Mouse (Mus musculus) CH12.LX (cell line): ENCODE results near the gene Ppfibp2. TPM values are rescaled to one million over a fixed set of nuclear protein-coding genes. Genes with fewer than 3 reads are reported as not detected.

Experiments
- DNase-seq: peaks from one replicate; pipeline ENCODE4 v3.0.0-alpha.2; 2013; ENCODE audit errors: extremely low read depth
- H3K27ac ChIP-seq: 2 replicates; pipeline ENCODE4 v1.5.1; 2012; ENCODE audit warnings: low read depth, mild to moderate bottlenecking, control low read depth, moderate library complexity; ENCODE audit not compliant: insufficient read depth
- H3K27me3 ChIP-seq: replicated peaks from 2 replicates; pipeline ENCODE3; 2012; ENCODE audit warnings: inconsistent platforms
- H3K36me3 ChIP-seq, 2 experiments: replicated peaks in 1 of 2; 2 replicates each; pipeline versions ENCODE3 to v1.6.1; 2012; ENCODE audit warnings: inconsistent platforms in 1 of 2, low read length in 1 of 2, mild to moderate bottlenecking in 1 of 2, mixed read lengths in 1 of 2, moderate library complexity in 1 of 2; ENCODE audit not compliant: control insufficient read depth in 1 of 2, insufficient read depth in 1 of 2
- H3K4me1 ChIP-seq, 2 experiments: 2 replicates each; pipeline ENCODE4 v1.6.1; 2012; ENCODE audit warnings: inconsistent platforms in 1 of 2, moderate library complexity in 1 of 2; ENCODE audit not compliant: insufficient read depth in 2 of 2, control insufficient read depth in 1 of 2
- H3K4me2 ChIP-seq: 2 replicates; pipeline ENCODE4 v1.6.1; 2012; ENCODE audit warnings: low read depth, mild to moderate bottlenecking, control low read depth; ENCODE audit not compliant: poor library complexity, insufficient read depth, severe bottlenecking
- H3K4me3 ChIP-seq, 3 experiments: fragments of 150-350 bp in 1 of 3; sonication (generic) in 1 of 3; replicated peaks in 1 of 3; 2 replicates each; pipeline versions ENCODE3 to v1.5.1; 2011 to 2012; ENCODE audit warnings: low read depth in 2 of 3, low read length in 2 of 3, mild to moderate bottlenecking in 2 of 3, moderate library complexity in 2 of 3, control low read depth in 1 of 3, improper control_type of control experiment in 1 of 3, inconsistent platforms in 1 of 3, mixed read lengths in 1 of 3; ENCODE audit not compliant: poor library complexity in 1 of 3
- H3K79me2 ChIP-seq: replicated peaks from 2 replicates; pipeline ENCODE4 v1.6.1; 2012; ENCODE audit warnings: mild to moderate bottlenecking, moderate library complexity; ENCODE audit not compliant: control insufficient read depth, poor library complexity, insufficient read depth, severe bottlenecking; ENCODE audit errors: extremely low read depth
- H3K9ac ChIP-seq: 2 replicates; pipeline ENCODE4 v1.6.1; 2012; ENCODE audit warnings: low read depth, mild to moderate bottlenecking, control low read depth, moderate library complexity; ENCODE audit not compliant: insufficient read depth
- H3K9me3 ChIP-seq: replicated peaks from 2 replicates; pipeline ENCODE3; 2012; ENCODE audit warnings: low read length, inconsistent platforms, mixed read lengths
- BHLHE40 ChIP-seq: IDR thresholded peaks from 2 replicates; pipeline ENCODE4 v1.6.1; 2011; ENCODE audit warnings: mild to moderate bottlenecking, low read depth, low read length, improper control_type of control experiment
- CHD1 ChIP-seq: IDR thresholded peaks from 2 replicates; pipeline ENCODE4 v1.6.1; 2012; ENCODE audit warnings: low read depth, low read length, improper control_type of control experiment, inconsistent platforms
- CHD2 ChIP-seq: IDR thresholded peaks from 2 replicates; pipeline ENCODE4 v1.6.1; 2011; ENCODE audit warnings: low read length, improper control_type of control experiment
- CTCF ChIP-seq, 2 experiments: IDR thresholded peaks in 1 of 2; conservative IDR thresholded peaks in 1 of 2; 2 replicates each; pipeline ENCODE4 v1.5.1; 2011 to 2012; ENCODE audit warnings: low read depth in 2 of 2, low read length in 2 of 2, improper control_type of control experiment in 1 of 2, inconsistent platforms in 1 of 2, mild to moderate bottlenecking in 1 of 2, moderate library complexity in 1 of 2
- E2F4 ChIP-seq: IDR thresholded peaks from 2 replicates; pipeline ENCODE4 v1.6.1; 2011; ENCODE audit warnings: low read depth, low read length, improper control_type of control experiment; ENCODE audit not compliant: insufficient replicate concordance
- ELF1 ChIP-seq: IDR thresholded peaks from 2 replicates; pipeline ENCODE4 v1.6.1; 2014; ENCODE audit warnings: low read depth, mild to moderate bottlenecking, inconsistent platforms, low read length, improper control_type of control experiment
- EP300 ChIP-seq: IDR thresholded peaks from 2 replicates; pipeline ENCODE4 v1.6.1; 2011; ENCODE audit warnings: low read length, improper control_type of control experiment
- ETS1 ChIP-seq: conservative IDR thresholded peaks from 2 replicates; pipeline ENCODE4 v1.6.1; 2012; ENCODE audit warnings: low read depth, mild to moderate bottlenecking, inconsistent platforms, low read length, improper control_type of control experiment, moderate library complexity
- GABPA ChIP-seq: IDR thresholded peaks from 2 replicates; pipeline ENCODE4 v1.6.1; 2012; ENCODE audit warnings: low read depth, low read length, improper control_type of control experiment, inconsistent platforms; ENCODE audit not compliant: insufficient replicate concordance
- HCFC1 ChIP-seq: IDR thresholded peaks from 2 replicates; pipeline ENCODE4 v1.6.1; 2012; ENCODE audit warnings: low read depth, mild to moderate bottlenecking, inconsistent platforms, low read length, improper control_type of control experiment
- IRF4 ChIP-seq: IDR thresholded peaks from 2 replicates; pipeline ENCODE4 v1.6.1; 2014; ENCODE audit warnings: low read depth, mild to moderate bottlenecking, inconsistent platforms, low read length, improper control_type of control experiment
- JUN ChIP-seq: IDR thresholded peaks from 2 replicates; pipeline ENCODE4 v1.6.1; 2011; ENCODE audit warnings: low read depth, mild to moderate bottlenecking, low read length, improper control_type of control experiment, moderate library complexity; ENCODE audit not compliant: insufficient read depth
- JUND ChIP-seq: conservative IDR thresholded peaks from 2 replicates; pipeline ENCODE4 v1.6.1; 2011; ENCODE audit warnings: low read depth, low read length, improper control_type of control experiment
- KAT2A ChIP-seq: IDR thresholded peaks from 2 replicates; pipeline ENCODE4 v1.6.1; 2012; ENCODE audit warnings: low read length, improper control_type of control experiment, inconsistent platforms; ENCODE audit not compliant: insufficient replicate concordance
- MAFK ChIP-seq: IDR thresholded peaks from 2 replicates; pipeline ENCODE4 v1.6.1; 2011; ENCODE audit warnings: low read length, improper control_type of control experiment; ENCODE audit not compliant: insufficient replicate concordance
- MAX ChIP-seq: IDR thresholded peaks from 2 replicates; pipeline ENCODE4 v1.6.1; 2011; ENCODE audit warnings: low read length, improper control_type of control experiment
- MAZ ChIP-seq: IDR thresholded peaks from 2 replicates; pipeline ENCODE4 v1.6.1; 2012; ENCODE audit warnings: low read depth, mild to moderate bottlenecking, inconsistent platforms, low read length, improper control_type of control experiment, moderate library complexity
- MEF2A ChIP-seq: IDR thresholded peaks from 2 replicates; pipeline ENCODE4 v1.6.1; 2014; ENCODE audit warnings: low read depth, mild to moderate bottlenecking, inconsistent platforms, low read length, improper control_type of control experiment, borderline replicate concordance
- MXI1 ChIP-seq: IDR thresholded peaks from 2 replicates; pipeline ENCODE4 v1.6.1; 2011; ENCODE audit warnings: mild to moderate bottlenecking, low read depth, low read length, improper control_type of control experiment
- MYC ChIP-seq: IDR thresholded peaks from 2 replicates; pipeline ENCODE4 v1.6.1; 2011; ENCODE audit warnings: low read depth, mild to moderate bottlenecking, improper control_type of control experiment, low read length
- NRF1 ChIP-seq: IDR thresholded peaks from 2 replicates; pipeline ENCODE4 v1.6.1; 2014; ENCODE audit warnings: low read depth, mild to moderate bottlenecking, inconsistent platforms, low read length, improper control_type of control experiment, moderate library complexity
- PAX5 ChIP-seq: IDR thresholded peaks from 2 replicates; pipeline ENCODE4 v1.6.1; 2012; ENCODE audit warnings: low read length, inconsistent platforms, mixed read lengths
- POLR2A ChIP-seq: IDR thresholded peaks from 2 replicates; pipeline ENCODE4 v1.6.1; 2011; ENCODE audit warnings: low read depth, mild to moderate bottlenecking, improper control_type of control experiment, low read length
- POLR2AphosphoS2 ChIP-seq: IDR thresholded peaks from 2 replicates; pipeline ENCODE4 v1.6.1; 2011; ENCODE audit warnings: low read depth, low read length, improper control_type of control experiment
- RAD21 ChIP-seq: IDR thresholded peaks from 2 replicates; pipeline ENCODE4 v1.6.1; 2011; ENCODE audit warnings: low read depth, mild to moderate bottlenecking, low read length, improper control_type of control experiment, moderate library complexity
- RCOR1 ChIP-seq: conservative IDR thresholded peaks from 2 replicates; pipeline ENCODE4 v1.6.1; 2012; ENCODE audit warnings: low read depth, mild to moderate bottlenecking, inconsistent platforms, low read length, improper control_type of control experiment
- SIN3A ChIP-seq: IDR thresholded peaks from 2 replicates; pipeline ENCODE4 v1.6.1; 2012; ENCODE audit warnings: low read length, improper control_type of control experiment, inconsistent platforms
- SMC3 ChIP-seq: IDR thresholded peaks from 2 replicates; pipeline ENCODE4 v1.6.1; 2011; ENCODE audit warnings: low read depth, low read length, improper control_type of control experiment
- TBP ChIP-seq: conservative IDR thresholded peaks from 2 replicates; pipeline ENCODE4 v1.6.1; 2011; ENCODE audit warnings: low read depth, low read length, improper control_type of control experiment
- TCF12 ChIP-seq: IDR thresholded peaks from 2 replicates; pipeline ENCODE4 v1.6.1; 2014; ENCODE audit warnings: low read depth, mild to moderate bottlenecking, inconsistent platforms, low read length, improper control_type of control experiment
- UBTF ChIP-seq: IDR thresholded peaks from 2 replicates; pipeline ENCODE4 v1.6.1; 2012; ENCODE audit warnings: low read depth, mild to moderate bottlenecking, inconsistent platforms, low read length, improper control_type of control experiment, moderate library complexity
- USF1 ChIP-seq: IDR thresholded peaks from 2 replicates; pipeline ENCODE4 v1.6.1; 2014; ENCODE audit warnings: low read depth, mild to moderate bottlenecking, inconsistent platforms, low read length, improper control_type of control experiment
- USF2 ChIP-seq: conservative IDR thresholded peaks from 2 replicates; pipeline ENCODE4 v1.6.1; 2011; ENCODE audit warnings: low read depth, low read length, improper control_type of control experiment
- ZC3H11A ChIP-seq: IDR thresholded peaks from 2 replicates; pipeline ENCODE4 v1.6.1; 2012; ENCODE audit warnings: low read depth, mild to moderate bottlenecking, inconsistent platforms, low read length, improper control_type of control experiment
- ZKSCAN1 ChIP-seq: IDR thresholded peaks from 2 replicates; pipeline ENCODE4 v1.6.1; 2012; ENCODE audit warnings: low read depth, inconsistent platforms, low read length, improper control_type of control experiment, borderline replicate concordance
- ZMIZ1 ChIP-seq: IDR thresholded peaks from 2 replicates; pipeline ENCODE4 v1.6.1; 2012; ENCODE audit warnings: low read depth, mild to moderate bottlenecking, inconsistent platforms, low read length, improper control_type of control experiment
- ZNF384 ChIP-seq: IDR thresholded peaks from 2 replicates; pipeline ENCODE4 v1.6.1; 2012; ENCODE audit warnings: low read depth, low read length, improper control_type of control experiment, inconsistent platforms
- dilution Hi-C: fragments of 300-500 bp; cut with MboI; formaldehyde crosslinking; loops from 2 replicates; pipeline ENCODE4 v1.14.3; 2020; ENCODE audit warnings: low sequenced_read_pairs; ENCODE audit not compliant: extremely low pct_unique_long_range_greater_than_20kb, extremely low pct_ligation_motif_present
- in situ Hi-C: fragments of 300-500 bp; cut with MboI; formaldehyde crosslinking; loops from 3 replicates; pipeline ENCODE4 v1.14.3; 2019; ENCODE audit warnings: low sequenced_read_pairs, low pct_ligation_motif_present, low pct_unique_long_range_greater_than_20kb, mixed read lengths
- polyA plus RNA-seq: library from polyadenylated mRNA; unstranded; fragments of >175 nt; gene quantifications from 2 replicates; pipeline ENCODE4 v1.2.1, GENCODE M21; 2012; ENCODE audit warnings: low read depth; ENCODE audit not compliant: insufficient read length
- total RNA-seq, 2 experiments: library from RNA; depleted of rRNA; stranded (reverse); fragments of 300-350 nt in 1 of 2; fragments of >200 nt in 1 of 2; gene quantifications; 2 replicates each; pipeline ENCODE4 v1.2.3; 2012 to 2014

The Ppfibp2 gene
- total and polyA plus RNA-seq, 3 experiments = 30.2 to 40.3 (median 40.2) TPM

GRCm38 (mm10) chr7:107664063-107665056 is 69.4 kb downstream of the Ppfibp2 start:
- Histone ChIP-seq H3K4me3 (no peak overlapping the region), H3K4me2 (peak overlapping the region; percentile 6; the same call in 1 of the 2 replicates), H3K4me1 (peaks cover 31 to 100% of the 10 kb centered on the region in 2 experiments), H3K27ac (peak overlapping the region; percentile 30; the same call in 1 of the 2 replicates), H3K9me3 (no peaks in the 10 kb centered on the region), H3K9ac (no peak overlapping the region), H3K27me3 (no peaks in the 10 kb centered on the region), H3K79me2 (peaks cover 3% of the 10 kb centered on the region; the same call in 1 of the 2 replicates), H3K36me3 (peaks cover 7 to 88% of the 10 kb centered on the region in 2 experiments)
- peak; percentile 83 for DNase-seq
- dilution Hi-C loops = no loop called here
- in situ Hi-C loops = no loop called here
- TF ChIP-seq JUN (peak; percentile 71), NRF1 (0 out of 2 replicates have a peak, but pooled peaks have one; percentile 32), CHD2 (peak; percentile 61), POLR2AphosphoS2 (no peak), RCOR1 (peak; percentile 83), IRF4 (peak; percentile 96), E2F4 (no peak), ETS1 (peak; percentile 99), USF2 (peak; percentile 65), TBP (no peak), MAZ (peak; percentile 90), ZMIZ1 (no peak), ZC3H11A (no peak), SMC3 (peak; percentile 25; the same call in 1 of the 2 replicates), EP300 (peak; percentile 96), TCF12 (peak; percentile 83), MYC (peak; percentile 68; the same call in 1 of the 2 replicates), POLR2A (no peak), HCFC1 (no peak), CTCF (conservative IDR thresholded peaks at IDR 0.05 in 1 of 2, IDR thresholded peaks at IDR 0.05 in 1 of 2; ENCODE audit: low read depth in 2 of 2, low read length in 2 of 2) (0 out of 4 replicates have a peak, but pooled peaks of 1 of the 2 experiments have one; percentile 0), KAT2A (no peak), MXI1 (0 out of 2 replicates have a peak, but pooled peaks have one; percentile 24), ZKSCAN1 (no peak), UBTF (no peak), BHLHE40 (peak; percentile 99), CHD1 (no peak), ZNF384 (no peak), GABPA (no peak), SIN3A (peak; percentile 82), RAD21 (no peak; the same call in none of the 2 replicates), USF1 (peak; percentile 62), ELF1 (no peak), MAX (no peak; the same call in 1 of the 2 replicates), PAX5 (no peak), JUND (peak; percentile 77), MEF2A (peak; percentile 74), MAFK (peak; percentile 87)
